Mouse (Mus musculus): ENCODE data around the gene Wdhd1.
"Not testable (repeated sequence)": the region's sequence is repeated elsewhere in the genome, so short reads cannot be mapped to it uniquely, and the experiment has no call there.

Wdhd1 gene

DNA sequence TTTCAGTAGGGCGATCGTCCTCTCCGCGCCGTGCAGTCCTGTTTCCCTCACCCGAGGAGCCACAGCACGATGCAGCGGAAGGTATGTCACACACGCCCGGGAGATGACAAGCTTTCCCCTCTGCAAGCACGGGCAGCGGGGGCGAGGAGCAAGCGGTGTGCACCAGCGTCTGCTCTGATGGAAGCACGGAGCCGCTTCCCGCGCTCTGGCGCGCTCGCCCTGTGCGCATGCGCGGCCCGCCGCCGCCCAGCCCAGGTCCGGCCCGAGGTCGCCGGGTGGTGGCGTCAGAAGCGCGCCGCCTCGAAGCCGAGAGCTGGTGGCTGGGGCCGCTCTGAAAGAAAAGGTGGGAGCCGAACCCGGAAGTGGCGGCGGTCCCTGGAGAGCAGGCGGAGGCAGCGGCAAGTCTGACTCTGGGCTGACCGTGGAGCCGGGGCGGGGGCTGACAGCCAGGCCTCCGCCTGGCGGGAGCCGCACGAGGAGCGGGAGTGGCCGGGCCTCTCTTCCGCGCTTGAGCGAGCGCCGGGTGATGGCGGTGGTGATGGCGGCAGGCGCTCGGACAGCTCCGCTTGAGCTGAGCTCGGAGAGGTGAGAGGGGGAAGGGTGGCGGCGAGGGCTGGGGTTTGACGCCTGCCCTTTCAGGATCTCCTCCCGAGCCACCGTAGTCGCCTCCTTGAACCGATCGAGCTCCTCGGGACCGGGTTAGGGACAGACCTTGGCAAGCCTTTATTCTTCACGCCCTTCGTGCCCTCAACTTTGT is at the start of gene Wdhd1, which contains the start of gene Socs4:
Gene Wdhd1, minus strand, starts transcription at position 221 of the 757 bp plus-strand sequence.
Gene Socs4, plus strand, starts transcription at position 295 of the 757 bp plus-strand sequence.
- peak; percentile 95 to 97 for DNase-seq

DNA sequence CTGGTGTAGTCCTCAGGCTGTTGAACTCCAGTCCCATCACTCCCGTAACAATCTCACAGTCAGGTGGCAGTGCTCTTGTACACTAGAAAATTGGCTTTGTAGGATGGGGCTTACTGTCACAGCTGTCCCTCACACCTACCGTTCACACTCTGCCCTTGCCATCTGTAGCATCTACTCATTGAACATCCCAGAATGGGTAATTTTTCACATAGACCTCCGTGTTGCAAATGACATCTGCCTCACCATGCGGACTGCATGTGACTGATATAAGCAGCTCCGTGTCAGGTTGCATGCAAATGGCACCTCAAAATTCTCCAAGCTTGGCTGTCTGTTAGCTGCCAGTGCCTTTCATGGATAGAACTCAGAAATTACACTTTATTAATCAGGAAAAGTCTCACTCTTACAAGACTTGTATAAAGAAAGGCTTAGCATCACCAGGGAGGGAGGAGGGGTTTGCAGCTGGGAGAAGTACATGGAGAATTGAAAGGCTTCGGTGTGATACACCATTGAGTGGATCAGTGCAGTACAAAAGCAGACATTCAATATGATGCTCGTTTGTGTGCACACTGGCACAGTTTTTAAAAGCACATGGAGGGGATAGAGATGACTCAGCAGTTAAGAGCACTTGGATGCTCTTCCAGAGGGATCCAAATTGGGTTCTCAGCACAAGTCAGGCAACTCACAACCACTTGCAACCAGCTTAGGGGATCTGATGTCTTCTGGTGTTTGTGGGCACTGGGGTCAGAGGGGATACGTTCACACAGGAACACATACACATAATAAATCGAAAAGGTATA is 49.5 kb upstream of the Wdhd1 start:
- no peak for DNase-seq

DNA sequence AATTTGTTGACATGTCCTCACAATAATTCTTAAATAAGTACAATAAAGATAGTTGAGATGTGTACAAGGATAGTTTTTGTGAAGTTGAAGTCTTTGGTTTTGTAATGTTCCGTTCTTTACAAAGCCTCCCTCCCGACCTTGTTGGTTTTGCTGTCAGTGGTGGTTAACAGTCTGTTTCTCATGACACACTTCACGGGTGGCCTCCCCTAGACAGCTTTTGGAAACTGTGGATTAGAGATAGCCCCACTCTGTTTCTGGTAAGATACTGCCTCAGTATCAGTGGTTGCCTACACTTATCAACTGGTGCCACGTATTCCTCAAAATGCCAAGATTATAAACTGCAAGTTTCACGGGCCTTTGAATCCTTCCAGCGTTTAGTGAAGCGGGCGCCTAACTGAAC is 44.9 kb upstream of the Wdhd1 start:
- not testable (repeated sequence) for DNase-seq

DNA sequence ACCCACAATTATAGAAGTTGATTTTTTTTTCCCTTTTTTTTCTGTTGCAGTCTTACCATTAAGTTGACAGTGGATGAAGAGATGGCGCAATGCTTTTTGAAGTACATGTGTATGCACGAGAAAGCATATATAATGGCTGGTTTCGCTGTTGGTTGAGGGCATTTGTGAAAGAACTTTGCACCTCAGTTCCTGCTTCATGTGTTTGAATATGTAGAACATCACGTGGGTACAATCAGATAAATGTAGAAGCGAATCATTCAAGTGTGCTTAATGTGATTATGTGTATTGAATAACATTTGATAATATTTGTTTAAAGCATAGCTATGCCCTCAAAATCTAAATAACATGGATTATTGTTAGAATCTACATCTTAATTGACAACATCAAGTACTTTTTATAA is 42.7 kb upstream of the Wdhd1 start:
- no peak for DNase-seq

DNA sequence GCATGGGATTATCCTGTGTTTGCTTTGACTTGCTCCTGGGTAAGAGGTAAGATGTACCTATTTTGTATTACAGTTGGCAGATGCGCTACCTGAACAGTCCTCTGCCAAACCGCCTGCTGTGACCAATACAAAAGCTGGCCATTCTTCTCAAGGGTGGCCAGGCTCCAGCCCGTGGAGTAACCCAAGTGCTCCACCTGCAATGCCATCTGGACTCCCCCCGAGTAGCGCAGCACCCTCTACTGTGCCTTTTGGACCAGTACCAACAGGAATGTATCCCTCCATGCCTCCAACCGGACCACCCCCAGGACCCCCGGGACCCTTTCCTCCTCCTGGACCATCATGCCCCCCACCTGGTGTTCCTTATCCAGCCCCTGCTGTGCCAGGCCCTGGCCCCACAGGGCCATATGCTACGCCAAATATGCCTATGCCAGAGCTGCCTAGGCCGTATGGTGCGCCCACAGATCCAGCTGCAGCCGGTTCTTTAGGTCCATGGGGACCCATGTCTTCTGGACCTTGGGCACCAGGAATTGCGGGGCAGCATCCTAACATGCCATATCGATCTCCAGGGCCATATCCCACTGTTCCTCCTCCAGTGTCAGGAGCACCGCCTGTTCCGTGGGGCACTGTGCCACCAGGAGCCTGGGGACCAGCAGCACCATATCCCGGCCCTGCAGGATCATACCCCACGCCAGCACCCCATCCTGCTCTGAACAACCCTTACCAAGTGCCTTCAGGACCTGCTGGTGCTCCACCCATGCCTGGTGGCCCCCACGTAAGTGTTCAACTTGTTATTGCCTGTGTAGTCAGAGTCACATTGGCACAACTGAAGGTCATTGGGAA is 33.9 kb upstream of the Wdhd1 start:
- DNase-seq = no peak

DNA sequence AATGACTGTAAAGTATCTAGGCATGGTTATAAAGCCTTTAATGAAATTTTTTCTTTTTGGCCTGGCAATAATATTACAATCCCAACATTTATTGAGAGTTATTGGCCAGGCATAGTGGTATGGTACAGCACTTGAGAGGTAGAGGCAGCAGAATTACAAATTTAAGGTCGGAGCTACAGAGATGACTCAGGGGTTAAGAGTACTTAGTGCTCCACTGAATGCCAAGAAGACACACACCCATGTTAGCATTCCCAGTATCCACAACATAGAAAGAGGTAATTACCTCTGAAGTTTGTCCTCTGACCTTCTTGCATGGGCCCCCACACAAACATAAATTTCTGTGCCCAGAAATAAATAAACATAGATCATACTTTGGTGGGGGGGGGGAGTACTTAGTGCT is 32.4 kb upstream of the Wdhd1 start:
- DNase-seq = no peak

DNA sequence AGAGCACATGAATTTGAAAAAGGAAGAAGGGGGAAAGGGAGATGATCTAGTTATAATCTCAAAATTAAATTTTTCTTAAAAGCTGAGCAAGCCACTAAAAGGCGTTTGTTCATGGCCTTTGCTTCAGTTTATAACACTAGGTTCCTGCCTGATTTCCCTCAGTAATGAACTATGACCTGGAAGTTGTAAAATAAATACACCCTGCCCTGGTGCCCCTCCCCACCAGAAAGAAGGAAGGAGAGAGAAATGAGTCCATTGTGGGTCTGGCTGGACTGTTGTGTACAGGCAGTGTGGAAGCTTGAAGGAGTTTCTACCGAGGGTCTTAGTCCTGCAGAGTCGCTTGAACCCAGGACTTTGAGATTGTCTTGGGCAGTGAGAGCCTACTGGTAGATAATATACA is 31.0 kb upstream of the Wdhd1 start:
- DNase-seq = no peak

DNA sequence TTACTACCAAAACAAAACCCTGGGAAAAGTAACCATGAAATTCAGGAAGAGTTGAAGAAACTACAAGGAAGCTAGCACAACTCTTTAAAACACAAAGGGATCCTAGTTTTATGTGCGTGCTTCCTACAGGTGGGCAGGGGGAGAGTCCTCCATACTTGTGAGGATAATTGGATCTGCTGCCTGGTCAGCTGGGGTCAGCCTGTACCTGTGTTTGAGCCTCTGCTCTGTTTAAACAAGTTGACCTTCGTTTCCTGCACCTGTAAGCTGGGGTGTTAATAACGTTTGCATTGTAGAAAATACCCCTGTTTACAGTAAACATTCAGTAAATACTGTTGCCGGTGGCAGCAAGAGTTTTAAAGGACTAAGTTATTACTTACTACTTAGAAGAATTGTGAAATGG is 29.3 kb upstream of the Wdhd1 start:
- no peak for DNase-seq

DNA sequence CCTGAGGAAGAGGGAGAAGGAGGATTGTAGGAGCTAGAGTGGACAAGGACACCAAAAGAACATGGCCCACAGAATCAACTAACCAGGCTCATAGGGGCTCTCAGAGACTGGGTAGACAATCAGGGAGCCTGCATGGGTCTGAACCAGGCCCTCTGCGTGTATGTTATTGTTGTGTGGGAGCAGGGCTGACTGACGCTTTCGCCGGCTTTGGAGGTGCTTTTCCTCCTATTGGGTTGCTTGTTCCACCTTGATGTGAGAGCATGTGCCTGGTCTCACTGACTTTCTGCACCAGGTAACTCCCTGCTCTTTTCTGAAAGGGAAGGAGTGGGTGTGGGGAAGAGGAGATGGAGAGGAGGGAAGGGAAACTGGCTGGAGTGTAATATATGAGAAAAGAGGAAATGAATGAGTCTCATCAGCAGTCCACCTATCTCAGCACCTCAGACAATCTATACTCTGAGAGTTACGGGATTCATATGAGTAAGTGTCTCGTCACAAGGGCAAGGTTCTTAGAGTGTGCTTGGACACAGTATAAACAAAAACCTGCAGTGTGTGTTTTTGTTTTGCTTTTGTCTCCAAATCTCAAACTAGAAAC is 28.3 kb upstream of the Wdhd1 start:
- DNase-seq = no peak

DNA sequence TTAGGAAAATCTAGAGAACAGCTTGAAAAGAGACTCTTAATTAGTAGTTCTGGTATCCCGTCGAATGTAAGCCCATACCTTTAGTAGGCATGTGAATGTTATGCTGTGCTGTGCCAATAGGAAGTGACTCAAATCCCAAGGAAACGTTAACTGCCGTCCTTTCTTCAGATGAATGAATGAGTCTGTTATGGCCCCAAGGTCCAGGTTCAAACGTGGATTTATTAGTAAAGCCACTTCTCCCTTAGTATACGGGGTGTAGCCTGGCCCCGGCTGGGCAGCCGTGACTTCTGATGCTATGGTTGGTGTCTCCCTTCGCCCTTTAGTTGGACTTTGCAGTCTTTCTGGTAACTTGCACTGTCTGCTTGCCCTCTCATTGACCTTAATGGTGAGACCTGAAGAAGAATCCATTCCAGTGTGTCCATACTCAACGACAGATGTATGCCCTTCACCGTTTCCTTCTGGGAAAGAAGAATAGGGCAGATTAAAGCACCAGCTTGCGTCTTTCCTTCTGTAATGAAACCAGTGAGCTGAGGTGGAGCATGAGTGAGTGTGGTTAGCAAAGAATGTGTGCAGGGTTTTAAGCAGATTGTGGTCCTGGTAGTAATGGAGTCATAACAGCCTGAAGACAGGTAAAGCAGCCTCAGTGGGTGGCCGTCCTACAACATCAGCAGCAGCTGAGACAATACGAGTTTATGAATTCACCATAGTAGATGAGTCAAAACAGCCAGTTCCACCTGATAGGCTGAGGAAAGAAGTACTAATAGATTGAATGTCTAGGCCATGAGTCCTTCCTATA is 26.4 kb upstream of the Wdhd1 start:
- DNase-seq = no peak

DNA sequence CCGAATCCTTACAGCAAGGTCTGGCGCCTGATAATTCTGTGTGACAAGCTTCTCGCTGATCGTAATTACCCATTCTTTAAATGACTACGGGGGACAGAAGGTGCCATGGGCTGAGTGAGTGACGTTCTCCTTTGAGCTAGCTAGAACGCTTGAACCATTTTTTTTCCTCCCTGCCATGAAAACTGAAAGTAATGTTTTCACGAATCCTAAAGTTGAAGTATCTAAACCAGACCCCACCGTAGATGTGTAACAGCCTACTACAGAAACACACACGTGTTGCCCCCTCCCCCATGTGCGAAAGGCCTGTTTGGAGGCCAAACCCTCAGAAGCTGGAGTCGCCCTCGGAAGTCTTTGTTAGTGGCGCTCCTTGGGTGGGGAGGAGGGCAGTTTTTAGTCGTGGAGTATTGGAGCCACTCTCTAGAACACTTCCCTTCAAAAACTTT is 22.2 kb upstream of the Wdhd1 start:
- DNase-seq = peak; percentile 19 to 35

DNA sequence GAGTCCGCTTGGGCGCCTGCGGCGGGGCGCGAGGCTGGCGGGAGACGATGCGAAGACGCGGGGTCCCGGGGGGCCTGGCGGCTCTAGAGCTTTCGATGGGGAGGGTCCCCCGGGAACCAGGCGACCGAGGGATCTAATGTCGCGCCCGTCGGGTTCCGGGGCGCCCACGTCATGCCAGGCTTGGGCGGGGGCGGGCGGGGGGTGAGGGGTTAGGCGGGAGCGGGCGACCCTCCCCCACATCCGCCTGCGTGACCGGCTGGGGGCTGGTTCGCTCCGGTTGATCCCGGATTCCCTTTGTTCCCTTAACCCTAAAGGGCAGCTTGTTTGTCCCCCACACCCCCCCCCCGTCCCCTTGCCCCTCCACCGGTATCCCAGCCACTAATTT is 21.7 kb upstream of the Wdhd1 start:
- no peak for DNase-seq

DNA sequence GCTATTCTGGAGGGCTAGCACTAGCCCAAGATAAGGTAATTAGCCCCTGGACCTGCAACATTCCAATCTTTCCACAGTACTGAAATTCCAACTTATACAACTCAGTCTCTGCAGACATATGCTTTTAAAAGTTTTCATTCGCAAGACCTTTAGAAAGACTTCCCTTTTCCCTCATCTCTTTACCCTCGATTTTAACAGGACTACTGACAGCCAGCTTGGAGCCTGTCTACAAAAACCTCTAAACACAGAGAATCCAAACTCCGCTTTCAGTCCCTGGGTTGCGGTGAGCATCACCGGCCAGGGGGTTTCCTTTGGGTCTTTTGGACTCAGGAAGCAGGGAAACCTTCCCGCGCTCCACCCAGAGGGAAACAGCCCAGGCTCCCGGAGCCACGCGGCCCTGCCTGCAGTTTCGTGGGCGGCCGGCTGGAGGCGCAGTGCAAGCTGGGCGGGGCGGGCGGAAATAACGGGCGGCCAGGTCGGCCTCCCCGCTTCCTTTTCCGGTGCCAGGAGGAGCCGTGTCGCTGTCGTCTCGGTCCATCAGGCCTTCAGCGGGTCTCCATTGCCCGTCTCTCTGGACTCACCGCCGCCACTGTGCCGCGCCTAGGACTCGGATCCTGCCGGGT is 21.2 kb upstream of the Wdhd1 start, which contains the start of gene Mapk1ip1l:
Gene Mapk1ip1l, plus strand, starts transcription at position 482 of the 623 bp plus-strand sequence.
- peak; percentile 87 to 91 for DNase-seq

DNA sequence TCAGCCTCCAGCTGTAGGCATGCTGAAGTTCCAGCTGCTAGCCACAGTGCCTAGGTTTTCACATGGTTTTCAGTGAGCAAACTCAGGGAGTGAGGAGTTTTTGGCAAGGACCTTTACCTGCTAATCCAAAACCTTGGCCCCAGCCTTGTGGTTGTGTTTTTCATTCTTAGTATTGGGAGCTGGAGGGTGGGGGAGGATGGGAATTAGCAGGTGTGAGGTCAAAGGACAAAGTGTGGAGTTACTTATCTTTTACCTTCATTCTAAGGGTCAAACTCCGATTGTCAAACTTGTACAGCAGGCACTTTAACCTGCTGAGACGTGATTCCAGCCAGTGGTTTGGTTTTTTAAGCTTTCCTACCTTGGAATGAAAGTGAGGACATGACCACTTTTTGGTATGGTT is 19.6 kb upstream of the Wdhd1 start:
- DNase-seq = no peak

DNA sequence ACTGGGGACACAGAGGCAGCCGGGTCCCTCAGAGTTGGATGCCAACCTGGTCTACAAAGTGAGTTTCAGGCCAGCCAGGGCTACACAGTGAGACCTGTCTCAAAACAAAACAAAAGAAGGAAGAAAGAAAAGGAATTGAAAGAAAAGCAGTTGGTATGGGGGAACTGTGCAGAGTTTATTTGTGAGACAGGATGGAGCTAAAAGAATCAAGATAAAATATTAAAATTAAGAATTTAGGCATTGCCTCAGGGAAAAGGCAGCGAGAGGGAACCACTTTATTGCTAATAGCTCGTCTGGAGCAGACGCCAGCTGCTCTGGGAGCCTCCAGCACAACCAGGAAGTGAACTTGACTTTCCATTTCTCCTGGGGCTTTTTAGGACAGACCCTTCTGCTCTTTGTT is 17.5 kb upstream of the Wdhd1 start:
- DNase-seq = no peak

DNA sequence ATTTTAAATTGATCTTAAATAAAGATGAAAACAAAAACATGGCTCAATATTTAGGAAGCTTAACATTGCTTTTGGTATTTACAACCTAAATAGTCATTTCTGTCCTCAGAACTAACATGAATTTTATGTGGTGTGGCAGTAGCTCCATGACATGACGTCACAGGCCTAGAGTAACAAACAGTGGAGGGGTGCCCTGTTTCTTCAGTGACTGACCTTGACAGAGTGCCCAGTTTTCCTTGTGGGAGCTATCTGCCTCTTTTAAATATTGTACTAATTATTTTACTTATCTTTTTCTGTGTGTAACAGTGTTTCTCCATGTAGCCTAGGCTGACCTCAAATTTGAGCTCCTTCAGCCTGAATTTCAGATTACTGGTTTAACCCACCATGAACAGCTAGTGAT is 15.1 kb upstream of the Wdhd1 start:
- no peak for DNase-seq

DNA sequence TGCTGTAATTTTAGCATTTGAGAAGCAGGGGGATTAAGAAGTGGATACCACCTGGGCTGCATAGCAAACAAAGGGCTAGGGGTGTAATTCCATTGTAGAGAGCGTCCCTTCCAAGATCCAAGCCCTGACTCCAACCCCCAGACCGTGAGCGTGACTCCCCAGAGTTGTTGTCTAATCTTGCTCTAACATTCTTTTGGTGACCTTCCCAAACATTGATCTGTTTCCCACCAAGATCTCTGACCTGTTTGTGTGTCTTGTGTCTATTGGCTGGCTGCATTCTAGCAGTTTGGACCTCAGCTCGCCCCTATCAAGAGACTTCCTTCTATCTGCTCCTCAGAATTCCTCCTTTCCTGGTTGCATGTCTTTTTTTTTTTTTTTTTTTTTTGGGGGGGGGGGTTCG is 10.4 kb upstream of the Wdhd1 start:
- DNase-seq = no peak

DNA sequence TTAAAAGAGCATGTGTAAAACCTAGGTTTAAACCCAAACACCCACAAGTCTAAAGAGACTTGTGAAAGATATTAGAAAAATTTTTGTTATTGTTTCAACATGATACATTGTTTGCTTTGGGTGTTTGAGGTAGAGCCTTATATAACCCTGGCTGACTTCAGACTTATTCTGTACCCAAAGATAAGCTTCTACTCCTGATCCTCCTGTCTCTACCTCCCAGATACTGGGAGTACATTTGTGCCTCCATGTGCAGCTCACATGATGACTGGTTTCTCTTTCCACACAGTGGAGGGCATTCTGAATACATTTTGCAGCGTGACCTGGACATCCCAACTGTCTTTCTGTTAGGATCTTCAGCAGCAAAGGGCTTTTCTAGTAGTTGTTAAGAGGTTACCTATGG is 9.6 kb upstream of the Wdhd1 start:
- no peak for DNase-seq

DNA sequence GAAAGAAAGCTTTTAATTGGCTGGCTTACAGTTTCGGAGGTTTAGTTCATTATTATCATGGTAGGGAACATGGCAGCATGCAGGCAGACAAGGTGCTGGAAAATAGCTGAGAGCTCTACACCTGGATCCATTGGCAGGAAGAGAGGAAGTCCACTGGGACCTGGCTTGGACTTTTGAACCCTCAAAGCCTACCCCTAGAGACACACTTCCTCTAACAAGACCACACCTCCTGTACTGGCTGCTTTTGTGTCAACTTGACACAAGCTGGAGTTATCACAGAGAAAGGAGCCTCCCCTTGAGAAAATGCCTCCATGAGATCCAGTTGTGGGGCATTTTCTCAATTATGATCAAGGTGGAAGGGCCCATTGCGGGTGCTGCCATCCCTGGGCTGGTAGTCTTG is 8.6 kb upstream of the Wdhd1 start:
- DNase-seq = no peak

DNA sequence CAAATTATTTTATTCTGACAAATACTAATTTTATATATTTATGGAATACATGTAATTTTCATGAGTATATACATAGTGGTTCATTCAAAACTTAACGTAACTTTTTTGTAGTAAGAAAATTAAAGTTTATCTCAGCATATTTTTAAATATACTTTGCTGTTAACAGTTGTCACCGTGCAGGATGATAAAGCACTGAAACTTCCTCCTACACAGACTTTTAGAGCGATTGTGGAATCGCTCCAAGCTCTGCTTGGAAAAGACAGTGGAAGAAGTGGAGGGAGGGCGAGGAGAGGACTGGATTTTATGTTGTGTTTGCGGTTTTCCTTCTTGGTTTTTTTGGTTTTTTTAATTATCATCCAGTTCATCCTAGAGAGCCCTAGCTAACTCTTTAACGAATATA is 6.9 kb upstream of the Wdhd1 start:
- DNase-seq = no peak

DNA sequence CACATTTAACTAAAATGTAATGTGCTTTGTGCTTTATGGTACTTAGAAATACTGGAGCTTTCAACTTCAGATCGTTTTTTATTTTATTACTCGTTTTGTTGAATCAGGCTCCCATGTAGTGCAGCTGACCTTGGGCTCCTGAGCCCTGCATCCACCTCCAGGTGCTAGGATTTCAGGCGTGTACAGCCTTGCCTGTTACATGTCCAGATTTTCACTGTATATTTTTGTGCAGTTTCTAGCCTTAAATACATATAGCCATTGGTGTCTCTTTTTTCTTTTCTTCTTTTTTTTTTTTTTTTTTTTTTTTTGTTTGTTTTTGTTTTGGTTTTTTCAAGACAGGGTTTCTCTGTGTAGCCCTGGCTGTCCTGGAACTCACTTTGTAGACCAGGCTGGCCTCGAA is 4.9 kb upstream of the Wdhd1 start:
- no peak for DNase-seq

Measured in thymus, postnatal 36 days (tissue).